Mouse (Mus musculus): ENCODE measurements around the gene Olfr1564. TPM values are rescaled to one million over a fixed set of nuclear protein-coding genes. Genes with fewer than 3 reads are reported as not detected.

Olfr1564 gene
- not detected for polyA plus RNA-seq (2015; fragmentation: Illumina TruSeq; extraction: RNeasy Lipid Tissue Mini Kit (QIAGEN cat#74804); ENCODE audit: insufficient read depth, low read depth, low replicate concordance)

GRCm38 (mm10) chr17:33221590-33221989 lies at the start of gene Olfr1564:
Gene Olfr1564, minus strand, starts transcription at chr17:33221690.

GRCm38 (mm10) chr17:33264376-33264775 lies 42.9 kb upstream of the Olfr1564 start, which contains the start of gene Olfr63:
Gene Olfr63, plus strand, starts transcription at chr17:33264676.

GRCm38 (mm10) chr17:33254530-33255318 lies 33.2 kb upstream of the Olfr1564 start, which contains the start of gene Zfp955a:
Gene Zfp955a, minus strand, starts transcription at chr17:33255145.

GRCm38 (mm10) chr17:33191002-33191401 lies 30.5 kb downstream of the Olfr1564 start, which contains the start of gene Olfr239:
Gene Olfr239, plus strand, starts transcription at chr17:33191302.

GRCm38 (mm10) chr17:33168147-33168546 lies 53.3 kb downstream of the Olfr1564 start, which contains the start of gene Olfr55:
Gene Olfr55, plus strand, starts transcription at chr17:33168447.

Other genes with a start within 250 kb of the Olfr1564 start
- 3.6 TPM for gene Zfp952, start 228.6 kb downstream of the Olfr1564 start, polyA plus RNA-seq (2015; fragmentation: Illumina TruSeq; extraction: RNeasy Lipid Tissue Mini Kit (QIAGEN cat#74804); ENCODE audit: insufficient read depth, low read depth, low replicate concordance)
- gene Zfp763, start 188.3 kb downstream of the Olfr1564 start, polyA plus RNA-seq (2015; fragmentation: Illumina TruSeq; extraction: RNeasy Lipid Tissue Mini Kit (QIAGEN cat#74804); ENCODE audit: insufficient read depth, low read depth, low replicate concordance) = 0.78 TPM
- not detected for gene 4921501E09Rik, start 153.6 kb downstream of the Olfr1564 start, polyA plus RNA-seq (2015; fragmentation: Illumina TruSeq; extraction: RNeasy Lipid Tissue Mini Kit (QIAGEN cat#74804); ENCODE audit: insufficient read depth, low read depth, low replicate concordance)
- 1.9 TPM for gene Zfp563, start 132.4 kb downstream of the Olfr1564 start, polyA plus RNA-seq (2015; fragmentation: Illumina TruSeq; extraction: RNeasy Lipid Tissue Mini Kit (QIAGEN cat#74804); ENCODE audit: insufficient read depth, low read depth, low replicate concordance)
- not detected for gene Morc2b, start 82.0 kb downstream of the Olfr1564 start, polyA plus RNA-seq (2015; fragmentation: Illumina TruSeq; extraction: RNeasy Lipid Tissue Mini Kit (QIAGEN cat#74804); ENCODE audit: insufficient read depth, low read depth, low replicate concordance)
- gene Olfr55, start 53.2 kb downstream of the Olfr1564 start, polyA plus RNA-seq (2015; fragmentation: Illumina TruSeq; extraction: RNeasy Lipid Tissue Mini Kit (QIAGEN cat#74804); ENCODE audit: insufficient read depth, low read depth, low replicate concordance) = not detected
- not detected for gene Olfr239, start 30.4 kb downstream of the Olfr1564 start, polyA plus RNA-seq (2015; fragmentation: Illumina TruSeq; extraction: RNeasy Lipid Tissue Mini Kit (QIAGEN cat#74804); ENCODE audit: insufficient read depth, low read depth, low replicate concordance)
- gene Zfp955a, start 33.5 kb upstream of the Olfr1564 start, polyA plus RNA-seq (2015; fragmentation: Illumina TruSeq; extraction: RNeasy Lipid Tissue Mini Kit (QIAGEN cat#74804); ENCODE audit: insufficient read depth, low read depth, low replicate concordance) = 1.7 TPM
- gene Olfr63, start 43.0 kb upstream of the Olfr1564 start, polyA plus RNA-seq (2015; fragmentation: Illumina TruSeq; extraction: RNeasy Lipid Tissue Mini Kit (QIAGEN cat#74804); ENCODE audit: insufficient read depth, low read depth, low replicate concordance) = not detected
- gene Zfp955b, start 67.9 kb upstream of the Olfr1564 start, polyA plus RNA-seq (2015; fragmentation: Illumina TruSeq; extraction: RNeasy Lipid Tissue Mini Kit (QIAGEN cat#74804); ENCODE audit: insufficient read depth, low read depth, low replicate concordance) = 1.2 TPM
- gene Zfp81, start 137.2 kb upstream of the Olfr1564 start, polyA plus RNA-seq (2015; fragmentation: Illumina TruSeq; extraction: RNeasy Lipid Tissue Mini Kit (QIAGEN cat#74804); ENCODE audit: insufficient read depth, low read depth, low replicate concordance) = 1.5 TPM
- gene Zfp101, start 173.0 kb upstream of the Olfr1564 start, polyA plus RNA-seq (2015; fragmentation: Illumina TruSeq; extraction: RNeasy Lipid Tissue Mini Kit (QIAGEN cat#74804); ENCODE audit: insufficient read depth, low read depth, low replicate concordance) = 4.3 TPM
- not detected for gene Actl9, start 211.2 kb upstream of the Olfr1564 start, polyA plus RNA-seq (2015; fragmentation: Illumina TruSeq; extraction: RNeasy Lipid Tissue Mini Kit (QIAGEN cat#74804); ENCODE audit: insufficient read depth, low read depth, low replicate concordance)

Data from pancreas, adult 10 weeks (tissue).